Mouse (Mus musculus): ENCODE results near the gene Sema6d. TPM values are rescaled to one million over a fixed set of nuclear protein-coding genes. Genes with fewer than 3 reads are reported as not detected.

Sema6d gene
- polyA plus RNA-seq, 1 experiment, result not detected

GRCm38 (mm10) chr2:124637080-124637479 is 547.3 kb downstream of the Sema6d start:
- TF ChIP-seq POLR2A (IDR thresholded peaks at IDR 0.05; ENCODE audit: insufficient read depth, low read depth, low read length) (no peak), CTCF (IDR thresholded peaks at IDR 0.05; ENCODE audit: insufficient read depth, low read depth, low read length) (no peak)
- Histone ChIP-seq H3K4me3 (ENCODE audit: insufficient read depth, low read depth, low read length) (no peak overlapping the region), H3K27ac (ENCODE audit: insufficient read depth, low read depth, low read length) (no peak overlapping the region), H3K4me1 (ENCODE audit: control insufficient read depth, insufficient read depth, low read length) (peaks cover 10% of the 10 kb centered on the region)
- WGBS, result 75% methylated on average over 4 of the region's 4 CpGs

DNA sequence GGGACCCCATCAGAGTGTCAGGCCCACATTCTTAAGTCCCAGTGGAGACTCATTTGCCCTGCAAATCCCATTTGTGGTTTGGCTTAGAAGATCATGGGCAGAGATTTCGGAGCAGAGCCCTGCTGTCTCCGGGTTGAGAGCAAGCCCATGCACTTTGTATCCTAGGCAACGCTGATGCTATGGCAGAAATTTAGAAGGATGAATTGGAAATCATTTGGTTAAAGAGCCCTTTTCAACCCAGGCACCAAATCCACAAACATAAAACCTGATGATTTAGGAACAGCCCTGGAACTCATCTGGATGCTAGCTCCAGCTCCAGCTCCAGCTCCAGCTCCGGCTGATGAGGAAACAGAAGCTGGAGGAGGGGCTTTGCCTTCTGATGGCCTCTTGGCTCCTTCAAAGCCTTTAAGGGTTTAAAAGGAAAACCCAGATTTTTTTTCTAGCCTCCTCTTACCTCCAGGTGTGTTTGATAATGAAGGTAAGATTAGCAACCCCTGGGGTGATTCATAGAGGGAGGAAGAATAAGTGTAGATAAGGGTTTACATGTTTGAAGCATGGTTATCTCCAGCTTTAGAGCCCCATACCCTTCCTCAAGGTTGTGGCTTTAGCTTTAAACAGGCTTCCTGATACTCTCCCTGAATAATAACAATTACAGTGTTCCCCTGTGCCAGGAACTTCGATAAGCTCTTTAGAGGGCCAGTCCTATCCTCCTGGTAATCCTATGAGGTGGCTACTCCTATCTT is 549.6 kb downstream of the Sema6d start:
- no peak overlapping the region for H3K27ac ChIP-seq (ENCODE audit: insufficient read depth, low read depth, low read length)
- peaks cover 10% of the 10 kb centered on the region for H3K4me1 ChIP-seq (ENCODE audit: control insufficient read depth, insufficient read depth, low read length)
- TF ChIP-seq POLR2A (IDR thresholded peaks at IDR 0.05; ENCODE audit: insufficient read depth, low read depth, low read length) (no peak), CTCF (IDR thresholded peaks at IDR 0.05; ENCODE audit: insufficient read depth, low read depth, low read length) (no peak)
- no peak overlapping the region for H3K4me3 ChIP-seq (ENCODE audit: insufficient read depth, low read depth, low read length)
- WGBS, result 69% methylated on average over 5 of the region's 5 CpGs

DNA sequence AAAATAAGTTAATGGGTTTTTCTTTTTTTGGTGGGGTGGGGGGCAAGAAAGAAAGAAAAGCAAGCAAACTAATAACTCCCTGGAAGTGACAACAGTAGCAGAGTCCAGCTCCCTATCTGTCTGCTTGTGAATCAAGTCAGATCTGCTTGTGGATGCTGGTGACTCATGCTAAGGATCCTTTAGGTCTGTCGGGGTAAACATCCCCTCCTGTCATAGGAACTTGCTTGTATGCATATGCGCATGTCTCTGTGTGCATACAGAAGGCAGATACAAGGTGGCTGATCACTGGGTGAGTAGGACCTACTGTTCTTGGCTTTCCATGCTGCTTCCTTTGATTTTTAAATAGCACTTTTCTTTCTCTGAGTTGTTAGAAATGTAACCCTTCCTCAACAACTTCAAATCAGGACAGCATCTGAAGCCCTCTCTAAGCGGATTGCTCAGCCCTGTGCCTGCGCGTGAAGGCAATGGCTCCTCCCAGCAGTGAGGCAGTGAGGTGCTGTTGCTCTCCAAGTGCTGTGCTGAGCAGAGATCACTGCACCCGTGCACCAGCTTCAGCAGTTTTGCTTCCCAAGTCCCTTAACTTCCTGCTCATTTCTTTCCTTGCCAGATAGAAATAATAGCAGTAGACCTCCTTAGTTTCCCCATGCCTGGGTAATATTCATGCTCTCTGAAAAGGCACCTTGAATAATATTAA is 550.9 kb downstream of the Sema6d start:
- TF ChIP-seq CTCF (IDR thresholded peaks at IDR 0.05; ENCODE audit: insufficient read depth, low read depth, low read length) (no peak), POLR2A (IDR thresholded peaks at IDR 0.05; ENCODE audit: insufficient read depth, low read depth, low read length) (no peak)
- no peak overlapping the region for H3K4me3 ChIP-seq (ENCODE audit: insufficient read depth, low read depth, low read length)
- H3K4me1 ChIP-seq (ENCODE audit: control insufficient read depth, insufficient read depth, low read length), result peaks cover 7% of the 10 kb centered on the region
- WGBS, result 46% methylated on average over 6 of the region's 6 CpGs
- no peak overlapping the region for H3K27ac ChIP-seq (ENCODE audit: insufficient read depth, low read depth, low read length)

DNA sequence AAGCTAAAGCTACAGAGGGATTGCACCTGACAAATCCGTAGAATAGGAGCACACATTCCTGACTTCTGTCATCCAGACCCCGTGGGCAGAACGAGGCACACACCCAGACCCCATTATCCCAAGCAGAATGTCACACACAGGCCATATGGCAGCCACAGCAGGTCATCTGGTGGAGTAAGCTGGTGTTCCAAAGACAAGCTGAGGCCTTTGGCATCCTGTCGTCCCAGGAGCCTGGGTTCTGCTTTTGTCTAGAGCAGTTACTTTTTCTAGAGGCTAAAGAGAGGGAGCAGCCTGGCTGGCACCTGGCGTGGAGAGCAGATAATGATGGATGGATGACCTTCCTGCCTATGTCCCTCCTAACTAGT is 551.4 kb downstream of the Sema6d start:
- peaks cover 7% of the 10 kb centered on the region for H3K4me1 ChIP-seq (ENCODE audit: control insufficient read depth, insufficient read depth, low read length)
- no peak overlapping the region for H3K4me3 ChIP-seq (ENCODE audit: insufficient read depth, low read depth, low read length)
- TF ChIP-seq POLR2A (IDR thresholded peaks at IDR 0.05; ENCODE audit: insufficient read depth, low read depth, low read length), result no peak
- no peak for TF ChIP-seq CTCF (IDR thresholded peaks at IDR 0.05; ENCODE audit: insufficient read depth, low read depth, low read length)
- H3K27ac ChIP-seq (ENCODE audit: insufficient read depth, low read depth, low read length), result no peak overlapping the region
- 58% methylated on average over 5 of the region's 5 CpGs for WGBS

- Histone ChIP-seq H3K4me1 (ENCODE audit: control insufficient read depth, insufficient read depth, low read length) (peaks cover 3% of the 10 kb centered on the region), H3K4me3 (ENCODE audit: insufficient read depth, low read depth, low read length) (no peak overlapping the region), H3K27ac (ENCODE audit: insufficient read depth, low read depth, low read length) (no peak overlapping the region)
- TF ChIP-seq POLR2A (IDR thresholded peaks at IDR 0.05; ENCODE audit: insufficient read depth, low read depth, low read length) (no peak), CTCF (IDR thresholded peaks at IDR 0.05; ENCODE audit: insufficient read depth, low read depth, low read length) (no peak)
- WGBS, result 62% methylated on average over 3 of the region's 3 CpGs
These were observed 552.4 kb downstream of the Sema6d start for GRCm38 (mm10) chr2:124642131-124642530.

- WGBS, result 77% methylated on average over 2 of the region's 2 CpGs
- TF ChIP-seq POLR2A (IDR thresholded peaks at IDR 0.05; ENCODE audit: insufficient read depth, low read depth, low read length) (no peak), CTCF (IDR thresholded peaks at IDR 0.05; ENCODE audit: insufficient read depth, low read depth, low read length) (no peak)
- Histone ChIP-seq H3K4me1 (ENCODE audit: control insufficient read depth, insufficient read depth, low read length) (no peaks in the 10 kb centered on the region), H3K27ac (ENCODE audit: insufficient read depth, low read depth, low read length) (no peak overlapping the region), H3K4me3 (ENCODE audit: insufficient read depth, low read depth, low read length) (no peak overlapping the region)
These were observed 560.8 kb downstream of the Sema6d start for GRCm38 (mm10) chr2:124650609-124651008.

DNA sequence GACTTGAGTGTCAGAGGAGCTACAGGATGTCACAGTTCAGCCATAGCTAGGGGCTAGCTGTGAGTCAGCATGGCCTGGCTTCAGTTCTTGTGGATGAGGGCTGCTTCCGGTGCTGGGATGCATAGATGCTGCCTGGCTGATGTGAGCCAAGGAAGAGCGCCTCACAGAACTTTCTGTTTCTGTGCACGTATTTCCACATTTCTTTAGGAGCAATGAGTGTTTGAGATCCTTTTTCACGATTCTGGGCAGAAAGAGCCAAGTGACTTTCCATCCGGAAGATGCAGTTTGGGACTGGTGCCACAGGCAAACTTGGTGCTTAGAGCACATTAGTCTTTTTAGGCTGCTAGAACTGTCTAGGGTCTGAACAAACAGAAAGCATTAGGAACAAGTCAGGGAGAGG is 561.4 kb downstream of the Sema6d start:
- TF ChIP-seq POLR2A (IDR thresholded peaks at IDR 0.05; ENCODE audit: insufficient read depth, low read depth, low read length) (no peak), CTCF (IDR thresholded peaks at IDR 0.05; ENCODE audit: insufficient read depth, low read depth, low read length) (no peak)
- 65% methylated on average over 5 of the region's 5 CpGs for WGBS
- no peaks in the 10 kb centered on the region for H3K4me1 ChIP-seq (ENCODE audit: control insufficient read depth, insufficient read depth, low read length)
- no peak overlapping the region for H3K27ac ChIP-seq (ENCODE audit: insufficient read depth, low read depth, low read length)
- H3K4me3 ChIP-seq (ENCODE audit: insufficient read depth, low read depth, low read length), result no peak overlapping the region

GRCm38 (mm10) chr2:124653161-124653560 is 563.4 kb downstream of the Sema6d start:
- H3K4me3 ChIP-seq (ENCODE audit: insufficient read depth, low read depth, low read length), result no peak overlapping the region
- WGBS, result 84% methylated on average over 7 of the region's 7 CpGs
- no peak for TF ChIP-seq CTCF (IDR thresholded peaks at IDR 0.05; ENCODE audit: insufficient read depth, low read depth, low read length)
- TF ChIP-seq POLR2A (IDR thresholded peaks at IDR 0.05; ENCODE audit: insufficient read depth, low read depth, low read length), result no peak
- no peak overlapping the region for H3K27ac ChIP-seq (ENCODE audit: insufficient read depth, low read depth, low read length)
- H3K4me1 ChIP-seq (ENCODE audit: control insufficient read depth, insufficient read depth, low read length), result no peaks in the 10 kb centered on the region

DNA sequence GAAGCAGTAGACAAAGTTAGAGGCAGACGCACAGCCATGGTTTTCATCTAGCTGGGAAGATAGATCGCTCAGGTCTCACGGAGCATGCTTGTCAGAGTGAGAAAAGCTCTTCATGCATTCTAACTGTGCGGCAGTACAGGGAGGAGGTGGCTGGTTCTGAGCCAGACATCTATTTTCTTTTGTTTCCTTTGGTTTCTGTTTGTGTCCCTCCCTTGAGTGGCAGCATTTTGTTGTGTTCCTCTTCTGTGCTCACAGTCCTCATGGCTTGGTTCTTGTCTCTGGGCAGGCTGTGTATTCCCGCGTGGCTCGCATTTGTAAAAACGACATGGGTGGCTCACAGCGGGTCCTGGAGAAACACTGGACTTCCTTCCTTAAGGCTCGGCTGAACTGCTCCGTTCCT is 567.6 kb downstream of the Sema6d start:
- Histone ChIP-seq H3K4me3 (ENCODE audit: insufficient read depth, low read depth, low read length) (no peak overlapping the region), H3K27ac (ENCODE audit: insufficient read depth, low read depth, low read length) (no peak overlapping the region), H3K4me1 (ENCODE audit: control insufficient read depth, insufficient read depth, low read length) (no peaks in the 10 kb centered on the region)
- WGBS, result 64% methylated on average over 11 of the region's 11 CpGs
- no peak for TF ChIP-seq POLR2A (IDR thresholded peaks at IDR 0.05; ENCODE audit: insufficient read depth, low read depth, low read length)
- TF ChIP-seq CTCF (IDR thresholded peaks at IDR 0.05; ENCODE audit: insufficient read depth, low read depth, low read length), result no peak

Data from olfactory bulb, adult 2 months (tissue).